Mouse (Mus musculus) lung, embryonic 14.5 days (tissue): Measurements from ENCODE around the gene Otop2. TPM values are rescaled to one million over a fixed set of nuclear protein-coding genes. Genes with fewer than 3 reads are reported as not detected.

ENCODE experiments used
- ATAC-seq: fragments of 200-750 bp; cut with Nextera tagmentation; 2 replicates; pipeline ENCODE4 v1.8.0; 2017; ENCODE audit warnings: mild to moderate bottlenecking, moderate TSS enrichment, moderate library complexity; ENCODE audit not compliant: insufficient read depth
- DNase-seq: peaks from one replicate; pipeline ENCODE4 v3.0.0-alpha.2; 2015
- H3K27ac ChIP-seq: fragments of 300-500 bp; sonication (generic); 2 replicates; pipeline ENCODE4 v1.5.1; 2014; ENCODE audit warnings: low read depth, mild to moderate bottlenecking, moderate library complexity
- H3K27me3 ChIP-seq: fragments of 300-500 bp; sonication (generic); 2 replicates; pipeline ENCODE4 v1.6.1; 2014; ENCODE audit warnings: low read length, control low read depth; ENCODE audit not compliant: insufficient read depth
- H3K36me3 ChIP-seq: fragments of 300-500 bp; sonication (generic); 2 replicates; pipeline ENCODE4 v1.6.1; 2014; ENCODE audit warnings: control low read depth; ENCODE audit not compliant: insufficient read depth
- H3K4me1 ChIP-seq: fragments of 300-500 bp; sonication (generic); 2 replicates; pipeline ENCODE4 v1.6.1; 2014; ENCODE audit warnings: antibody characterized with exemption, control low read depth; ENCODE audit not compliant: insufficient read depth
- H3K4me2 ChIP-seq: fragments of 300-500 bp; sonication (generic); 2 replicates; pipeline ENCODE4 v1.6.1; 2014; ENCODE audit warnings: mild to moderate bottlenecking
- H3K4me3 ChIP-seq: fragments of 300-500 bp; sonication (generic); 2 replicates; pipeline ENCODE4 v1.5.1; 2014; ENCODE audit warnings: low read depth, low read length
- H3K9ac ChIP-seq: fragments of 300-500 bp; sonication (generic); 2 replicates; pipeline ENCODE4 v1.6.1; 2014
- H3K9me3 ChIP-seq: fragments of 300-500 bp; sonication (generic); 2 replicates; pipeline ENCODE4 v1.6.1; 2016; ENCODE audit warnings: low read depth, low read length, control low read depth
- CTCF ChIP-seq: IDR thresholded peaks from 2 replicates; pipeline ENCODE4 v1.5.1; 2016; ENCODE audit warnings: antibody characterized with exemption, low read depth
- WGBS: fragments of 180-500 bp; shearing (Covaris S2); extraction: QIAGEN DNeasy Blood & Tissue Kit; methylation state at CpG from one replicate; pipeline ENCODE4 v1.1.7; 2014; 5-methylcytosine and 5-hydroxymethylcytosine counted together
- polyA plus RNA-seq: library from polyadenylated mRNA; unstranded; fragments of >200 nt; fragmentation: Nextera tagmentation; extraction: Ambion mirVana; gene quantifications from 2 replicates; pipeline ENCODE4 v1.2.1, GENCODE M21; 2014

Otop2 gene
- polyA plus RNA-seq, 1 experiment from 2014 or later, result not detected

- DNase-seq, result no peak
- Histone ChIP-seq H3K4me2 (peak within 1 kb of the TSS; percentile 18; the same call in 1 of the 2 replicates), H3K27me3 (peaks cover 61% of the 10 kb centered on the region), H3K9me3 (no peaks in the 10 kb centered on the region), H3K27ac (no peak within 1 kb of the TSS), H3K9ac (no peak within 1 kb of the TSS), H3K4me1 (no peaks in the 10 kb centered on the region), H3K36me3 (no peaks in the 10 kb centered on the region), H3K4me3 (no peak within 1 kb of the TSS)
- no peak for TF ChIP-seq CTCF
- 4% methylated on average over 29 of the region's 29 CpGs for WGBS
- no peak for ATAC-seq
Observed at GRCm38 (mm10) chr11:115334531-115334930, 27.6 kb downstream of the Otop2 start, which contains the start of gene Otop3. TSS of gene Otop3 (plus strand) at chr11:115334731.

- ATAC-seq, result no peak
- Histone ChIP-seq H3K27ac (no peak overlapping the region), H3K27me3 (peaks cover 59% of the 10 kb centered on the region), H3K4me2 (no peak overlapping the region), H3K4me3 (no peak overlapping the region), H3K9me3 (no peaks in the 10 kb centered on the region), H3K36me3 (no peaks in the 10 kb centered on the region), H3K9ac (no peak overlapping the region), H3K4me1 (no peaks in the 10 kb centered on the region)
- no peak for DNase-seq
- 57% methylated on average over 12 of the region's 12 CpGs for WGBS
- no peak for TF ChIP-seq CTCF
Observed at GRCm38 (mm10) chr11:115335223-115335622, 28.3 kb downstream of the Otop2 start.

- Histone ChIP-seq H3K4me2 (no peak overlapping the region), H3K27ac (no peak overlapping the region), H3K27me3 (peaks cover 59% of the 10 kb centered on the region), H3K9me3 (no peaks in the 10 kb centered on the region), H3K36me3 (no peaks in the 10 kb centered on the region), H3K4me1 (no peaks in the 10 kb centered on the region), H3K4me3 (no peak overlapping the region), H3K9ac (no peak overlapping the region)
- ATAC-seq (no peak), DNase-seq (peak; percentile 49)
- TF ChIP-seq CTCF, result no peak
- WGBS, result 12% methylated on average over 6 of the region's 6 CpGs
Observed at GRCm38 (mm10) chr11:115336115-115336514, 29.2 kb downstream of the Otop2 start.

- Histone ChIP-seq H3K9ac (no peak overlapping the region), H3K9me3 (no peaks in the 10 kb centered on the region), H3K4me3 (no peak overlapping the region), H3K27ac (no peak overlapping the region), H3K36me3 (no peaks in the 10 kb centered on the region), H3K27me3 (peaks cover 53% of the 10 kb centered on the region), H3K4me1 (no peaks in the 10 kb centered on the region), H3K4me2 (no peak overlapping the region)
- DNase-seq, result no peak
- no peak for ATAC-seq
- TF ChIP-seq CTCF, result no peak
- WGBS, result 33% methylated on average over 3 of the region's 3 CpGs
Observed at GRCm38 (mm10) chr11:115337350-115337749, 30.4 kb downstream of the Otop2 start.

GRCm38 (mm10) chr11:115337826-115338225 is 30.9 kb downstream of the Otop2 start:
- Histone ChIP-seq H3K36me3 (no peaks in the 10 kb centered on the region), H3K4me1 (no peaks in the 10 kb centered on the region), H3K4me3 (no peak overlapping the region), H3K9ac (no peak overlapping the region), H3K9me3 (no peaks in the 10 kb centered on the region), H3K27me3 (peaks cover 48% of the 10 kb centered on the region), H3K27ac (no peak overlapping the region), H3K4me2 (no peak overlapping the region)
- ATAC-seq (no peak), DNase-seq (no peak)
- TF ChIP-seq CTCF, result no peak
- WGBS, result 28% methylated on average over 1 of the region's 1 CpGs

GRCm38 (mm10) chr11:115341246-115341645 is 34.3 kb downstream of the Otop2 start:
- Histone ChIP-seq H3K4me1 (no peaks in the 10 kb centered on the region), H3K4me2 (no peak overlapping the region), H3K36me3 (no peaks in the 10 kb centered on the region), H3K9ac (no peak overlapping the region), H3K9me3 (no peaks in the 10 kb centered on the region), H3K4me3 (no peak overlapping the region), H3K27me3 (peaks cover 33% of the 10 kb centered on the region), H3K27ac (no peak overlapping the region)
- 58% methylated on average over 2 of the region's 2 CpGs for WGBS
- no peak for DNase-seq
- no peak for TF ChIP-seq CTCF
- no peak for ATAC-seq

GRCm38 (mm10) chr11:115341866-115342265 is 34.9 kb downstream of the Otop2 start:
- ATAC-seq, result no peak
- Histone ChIP-seq H3K4me2 (no peak overlapping the region), H3K27ac (no peak overlapping the region), H3K4me1 (no peaks in the 10 kb centered on the region), H3K4me3 (no peak overlapping the region), H3K36me3 (no peaks in the 10 kb centered on the region), H3K27me3 (peaks cover 29% of the 10 kb centered on the region; the same call in 1 of the 2 replicates), H3K9me3 (no peaks in the 10 kb centered on the region), H3K9ac (no peak overlapping the region)
- 65% methylated on average over 6 of the region's 6 CpGs for whole genome bisulfite sequencing
- DNase-seq, result no peak
- no peak for TF ChIP-seq CTCF

GRCm38 (mm10) chr11:115344967-115345366 is 38.0 kb downstream of the Otop2 start:
- 14% methylated on average over 12 of the region's 12 CpGs for WGBS
- no peak for TF ChIP-seq CTCF
- DNase-seq, result no peak

More at GRCm38 (mm10) chr11:115344967-115345366, 38.0 kb downstream of the Otop2 start:
- Histone ChIP-seq H3K4me3 (no peak overlapping the region), H3K27me3 (peaks cover 18% of the 10 kb centered on the region; the same call in 1 of the 2 replicates), H3K9me3 (no peaks in the 10 kb centered on the region), H3K4me1 (no peaks in the 10 kb centered on the region), H3K27ac (no peak overlapping the region), H3K36me3 (no peaks in the 10 kb centered on the region), H3K4me2 (no peak overlapping the region), H3K9ac (no peak overlapping the region)
- no peak for ATAC-seq
